Mouse (Mus musculus): ENCODE results near the gene Bcl11a.

Gene Bcl11a

DNA sequence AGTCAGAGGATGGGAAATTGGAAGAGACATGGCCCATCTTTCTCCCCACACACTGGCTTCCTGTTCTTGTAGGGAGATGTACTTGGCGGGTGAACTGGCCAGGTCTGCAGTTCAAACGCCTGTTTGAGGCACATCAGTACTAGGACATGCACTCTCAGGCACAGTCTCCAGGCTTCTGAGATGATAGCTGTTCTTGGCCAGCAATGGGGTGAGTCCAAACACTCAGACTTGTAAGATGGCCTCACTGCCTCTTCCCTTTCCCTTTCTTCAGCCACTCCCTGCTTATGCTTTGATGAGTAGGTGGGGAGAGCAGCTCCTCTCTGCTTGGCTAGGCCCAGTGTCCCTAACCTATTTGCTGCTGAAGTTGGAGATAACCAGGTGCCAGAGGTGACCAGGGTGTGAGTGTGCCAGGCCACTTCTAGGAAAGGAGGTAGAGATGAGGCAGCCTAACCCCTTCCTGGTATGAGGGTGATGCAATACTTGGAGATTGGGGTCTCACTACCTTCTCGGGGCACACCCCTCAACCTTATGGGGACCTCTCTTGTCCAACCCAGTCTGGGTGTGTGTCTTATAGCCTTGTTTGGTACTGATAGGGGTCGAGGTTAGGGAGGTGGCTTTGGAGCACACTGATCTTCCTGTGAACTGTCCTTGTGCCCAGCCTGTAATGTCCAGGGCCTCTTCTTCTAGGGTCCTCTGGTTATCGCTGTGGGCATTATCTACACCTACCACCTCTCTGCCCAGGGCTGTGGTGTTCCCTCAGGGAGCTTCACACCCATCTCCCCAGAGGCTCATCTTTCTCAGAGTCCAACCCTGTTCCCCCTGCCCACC, 51.7 kb downstream of the Bcl11a start:
- no peak for DNase-seq (ENCODE audit: low read depth, low spot score)

DNA sequence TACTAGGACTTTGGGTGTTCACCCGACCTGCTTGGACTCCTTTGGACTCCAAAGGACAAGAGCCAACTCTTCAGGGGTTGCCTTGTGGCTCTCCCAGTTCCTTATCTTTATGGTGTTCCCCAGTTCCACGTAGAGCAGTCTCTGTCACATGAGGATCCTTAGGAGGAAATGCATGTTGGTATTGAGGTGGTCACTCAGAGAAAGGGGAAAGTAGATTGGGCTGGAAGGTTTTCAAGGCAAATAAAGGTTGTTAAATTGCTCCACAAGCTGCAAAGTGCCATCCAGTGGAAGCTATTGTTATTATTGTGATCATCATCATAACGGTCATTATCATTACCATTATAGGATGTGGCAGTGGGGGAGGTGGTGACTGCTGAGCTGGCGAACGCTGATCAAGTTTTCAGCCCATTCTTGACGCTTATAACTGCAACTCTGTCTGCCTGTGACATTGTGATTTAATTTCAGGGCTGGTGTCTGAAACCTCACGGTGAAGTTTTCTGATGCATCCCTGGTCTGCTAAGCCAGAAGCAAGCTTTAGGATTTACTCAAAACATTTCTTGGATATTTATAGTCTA, 52.4 kb downstream of the Bcl11a start:
- DNase-seq (ENCODE audit: low read depth, low spot score): no peak

DNA sequence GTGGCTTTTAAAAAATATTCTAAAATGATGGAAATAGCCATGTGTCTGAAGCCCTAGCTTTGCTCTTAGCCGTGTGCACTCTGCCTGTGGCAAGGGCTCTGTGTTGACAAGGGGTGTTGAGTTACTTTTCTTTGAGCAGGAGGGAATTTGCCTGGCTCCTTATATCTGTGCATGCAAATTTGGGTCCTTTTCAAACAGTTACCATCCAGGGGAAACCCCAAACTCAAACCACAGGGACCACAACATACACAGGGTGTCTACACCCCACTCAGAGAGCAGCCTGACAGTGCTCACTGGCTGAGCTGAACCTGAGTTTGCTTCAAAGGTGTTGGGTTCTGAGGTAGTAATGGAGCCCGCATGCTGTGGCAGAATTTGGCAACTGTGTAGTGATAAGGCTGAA, 54.0 kb downstream of the Bcl11a start:
- peak; percentile 56 for DNase-seq (ENCODE audit: low read depth, low spot score)

DNA sequence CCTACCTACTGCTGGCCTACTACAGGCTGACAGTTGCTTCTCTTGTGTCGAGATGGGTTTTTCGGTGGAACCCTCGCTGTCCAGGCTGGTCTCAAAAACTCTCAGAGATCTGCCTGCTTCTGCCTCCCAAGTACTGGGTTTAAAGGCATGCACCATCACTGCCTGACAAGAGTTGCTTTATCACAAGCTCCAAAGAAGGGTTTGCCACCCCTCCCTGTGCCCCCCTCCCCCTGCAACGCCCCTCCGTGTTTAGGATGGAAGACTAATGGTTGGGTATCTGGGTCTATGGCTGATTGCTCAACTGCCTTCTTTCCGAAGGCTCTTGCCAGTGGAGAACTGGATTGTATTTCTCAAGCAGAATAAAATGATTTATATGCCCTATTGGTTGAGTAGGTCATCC, 54.5 kb downstream of the Bcl11a start:
- no peak for DNase-seq (ENCODE audit: low read depth, low spot score)

DNA sequence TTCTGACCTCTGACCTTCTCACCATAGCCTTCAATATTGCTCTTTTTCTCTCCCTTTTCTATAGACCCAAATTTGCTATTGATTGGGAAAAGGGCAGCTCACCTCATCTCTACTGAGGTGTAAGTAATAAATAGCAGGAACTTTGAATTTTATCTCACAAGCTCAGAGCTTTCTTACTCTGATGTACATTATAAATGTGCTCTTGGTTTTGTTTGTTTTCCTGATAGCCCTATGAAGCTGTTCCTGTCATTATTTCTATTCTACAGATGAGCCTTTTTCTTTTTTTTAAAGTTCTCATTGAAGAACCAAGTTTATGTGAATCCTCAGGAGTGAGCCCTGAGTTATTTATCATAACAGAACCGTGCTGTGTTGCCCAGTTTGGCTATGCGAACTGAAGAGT, 55.0 kb downstream of the Bcl11a start:
- DNase-seq (ENCODE audit: low read depth, low spot score): no peak

DNA sequence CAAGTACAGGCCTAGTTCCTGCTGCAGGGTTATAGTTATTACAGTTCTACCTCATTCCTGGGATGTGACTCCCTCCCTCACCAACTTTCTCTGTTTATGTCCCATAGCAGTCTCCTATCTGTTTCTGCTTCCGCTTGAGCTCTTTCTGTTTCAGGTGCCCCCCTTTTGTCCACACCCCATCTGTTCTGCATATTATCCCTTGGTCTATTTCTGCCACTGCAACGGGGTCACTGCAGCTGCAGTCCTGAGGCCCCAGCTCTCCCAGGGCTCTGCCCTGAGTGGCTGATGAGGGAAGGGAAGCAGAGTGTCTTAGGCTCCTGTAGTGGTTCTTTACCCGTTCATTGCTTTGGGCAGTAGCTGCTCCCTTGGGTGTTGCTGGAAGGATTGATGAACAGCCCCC, 55.6 kb downstream of the Bcl11a start:
- DNase-seq (ENCODE audit: low read depth, low spot score): no peak

DNA sequence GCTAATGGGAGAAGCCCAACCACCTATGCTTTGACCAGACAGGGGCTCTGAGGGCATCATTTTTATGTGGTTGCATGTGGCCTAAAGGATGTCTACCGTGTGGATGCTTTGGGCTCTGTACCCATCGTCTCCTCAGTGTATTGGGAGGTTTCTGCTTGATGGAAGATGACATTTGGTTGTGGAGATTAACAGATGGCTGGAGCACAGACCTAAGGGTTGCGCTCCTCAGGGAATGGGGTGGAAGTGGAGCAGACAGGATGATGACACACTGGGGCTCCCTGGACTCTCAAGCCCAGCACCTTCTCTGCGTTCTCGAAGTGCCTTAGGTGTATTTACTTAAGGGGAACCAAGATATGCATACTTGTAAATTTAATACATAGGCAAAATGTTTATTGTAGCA, 56.1 kb downstream of the Bcl11a start:
- no peak for DNase-seq (ENCODE audit: low read depth, low spot score)

DNA sequence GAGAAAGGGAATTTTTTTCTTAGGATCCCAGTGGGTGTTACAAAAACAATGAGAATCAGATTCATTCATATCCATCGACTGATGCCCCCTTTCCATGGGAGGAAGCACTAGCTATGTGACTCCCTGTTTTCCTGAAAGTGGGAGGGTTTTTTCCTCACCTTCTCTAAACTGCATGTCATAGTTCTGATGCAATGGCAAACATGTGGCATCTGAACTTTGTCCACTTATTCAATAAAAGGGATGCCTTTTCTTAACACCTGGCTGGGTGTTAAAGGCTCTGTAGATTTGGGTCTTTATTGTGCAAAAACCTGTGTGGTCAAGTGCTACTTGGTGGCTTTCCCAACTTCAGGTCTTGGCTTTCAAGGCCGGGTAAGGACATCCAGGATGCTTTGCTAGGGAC, 57.4 kb downstream of the Bcl11a start:
- no peak for DNase-seq (ENCODE audit: low read depth, low spot score)

DNA sequence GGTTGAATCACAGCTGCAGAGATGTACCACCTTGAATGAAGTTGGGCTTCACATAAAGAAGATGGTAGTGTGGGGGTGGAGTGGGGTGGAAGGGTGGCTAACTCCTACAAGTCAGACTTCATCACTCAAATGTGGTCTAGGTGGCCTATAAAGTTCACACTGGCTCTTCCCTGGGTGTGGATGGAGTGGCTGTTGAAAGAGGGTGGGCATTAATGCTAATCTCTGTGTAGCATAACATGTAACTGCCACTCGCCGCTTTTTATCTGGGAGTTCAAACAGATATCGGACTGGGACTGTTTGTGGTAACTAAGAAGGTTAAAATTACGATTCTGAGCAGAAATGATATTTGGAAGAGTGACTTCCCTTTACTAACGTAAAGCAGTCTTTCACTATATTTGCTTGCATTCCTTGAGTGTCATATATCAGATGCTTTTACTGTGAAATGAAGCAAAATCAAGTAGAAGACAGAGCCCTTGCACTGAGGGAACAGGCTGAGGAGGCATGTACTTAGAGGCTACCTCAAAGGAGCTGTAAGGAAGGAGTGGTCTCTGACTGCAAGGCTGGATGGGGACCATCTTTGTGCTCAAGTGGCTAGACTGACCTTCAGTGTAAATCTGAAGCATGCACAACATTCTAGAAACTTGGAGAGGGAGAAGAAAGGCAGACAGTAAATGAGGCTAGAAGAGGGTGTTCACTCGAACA, 58.4 kb downstream of the Bcl11a start:
- DNase-seq (ENCODE audit: low read depth, low spot score): no peak

DNA sequence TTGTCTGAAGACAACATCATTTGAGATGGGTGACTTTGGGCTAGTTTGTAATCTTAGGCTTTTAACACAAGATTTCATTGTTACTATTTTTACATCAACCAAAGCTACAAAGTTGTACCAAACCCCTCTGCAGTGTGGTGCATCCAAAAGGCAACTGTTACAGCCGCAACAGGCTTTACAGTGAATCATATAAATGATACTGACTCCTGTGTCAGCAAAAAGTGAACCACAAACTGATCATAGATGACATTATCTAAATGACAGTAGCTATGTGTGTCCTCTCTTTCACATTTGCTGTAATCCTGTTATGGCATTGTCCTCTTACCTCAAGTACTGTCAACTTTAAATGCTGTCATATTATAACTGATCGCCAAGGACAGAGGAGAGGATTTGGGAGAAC, 60.0 kb downstream of the Bcl11a start:
- no peak for DNase-seq (ENCODE audit: low read depth, low spot score)

DNA sequence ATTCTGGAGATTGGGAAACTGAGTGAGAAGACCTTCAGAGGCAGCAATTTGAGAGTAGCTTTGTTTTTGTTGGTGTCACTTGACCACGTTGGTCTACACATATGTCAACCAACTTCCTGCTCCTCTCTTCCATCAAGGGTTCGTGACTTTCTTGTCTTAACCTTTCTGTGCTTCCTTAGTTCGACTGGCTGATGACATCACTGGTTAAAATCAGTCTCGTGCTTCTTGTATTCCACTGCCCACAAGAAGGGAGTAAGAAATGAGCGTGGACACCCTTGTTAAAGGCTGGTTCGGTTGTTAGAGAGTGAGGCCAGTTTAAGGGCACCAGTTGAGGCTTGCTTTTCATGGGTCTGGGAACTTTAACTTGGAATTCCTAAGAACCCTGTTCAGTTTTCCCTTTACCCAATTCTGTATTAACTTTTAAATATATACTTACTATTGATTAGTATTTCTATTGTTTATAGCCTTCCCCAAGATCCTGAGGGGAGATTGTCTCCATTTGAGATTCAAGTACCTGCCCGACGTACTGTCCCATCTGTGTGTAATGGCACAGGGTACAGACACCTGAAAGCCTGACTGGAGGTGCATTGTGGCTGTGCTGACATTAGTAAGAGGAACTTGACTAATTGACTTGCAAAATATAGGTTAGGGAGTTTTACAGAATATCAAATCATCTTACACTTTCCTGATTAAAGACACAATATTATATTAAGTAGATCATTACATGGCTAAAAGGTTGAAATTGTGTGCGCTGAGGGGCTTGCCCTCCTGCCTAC, 60.9 kb downstream of the Bcl11a start:
- DNase-seq (ENCODE audit: low read depth, low spot score): no peak

DNA sequence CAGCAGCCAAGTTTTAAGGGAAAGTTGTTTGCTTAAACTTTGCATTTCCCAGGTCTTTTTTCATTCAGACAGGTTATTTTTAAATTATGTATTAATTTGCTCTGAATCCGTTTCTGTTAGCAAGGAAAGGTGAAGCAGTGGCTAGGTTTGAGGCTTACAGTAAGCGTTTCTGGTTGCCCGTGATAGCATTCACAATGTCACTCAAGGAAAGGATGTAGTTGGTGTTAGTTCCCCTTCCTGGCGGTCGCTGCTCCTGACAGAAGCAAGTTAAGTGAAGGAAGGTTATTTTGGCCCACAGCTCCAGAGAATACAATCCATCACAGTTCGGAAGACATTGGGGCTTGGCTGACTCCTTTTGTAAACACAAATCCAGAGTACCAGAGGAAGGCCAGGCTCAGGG, 61.6 kb downstream of the Bcl11a start:
- no peak for DNase-seq (ENCODE audit: low read depth, low spot score)

DNA sequence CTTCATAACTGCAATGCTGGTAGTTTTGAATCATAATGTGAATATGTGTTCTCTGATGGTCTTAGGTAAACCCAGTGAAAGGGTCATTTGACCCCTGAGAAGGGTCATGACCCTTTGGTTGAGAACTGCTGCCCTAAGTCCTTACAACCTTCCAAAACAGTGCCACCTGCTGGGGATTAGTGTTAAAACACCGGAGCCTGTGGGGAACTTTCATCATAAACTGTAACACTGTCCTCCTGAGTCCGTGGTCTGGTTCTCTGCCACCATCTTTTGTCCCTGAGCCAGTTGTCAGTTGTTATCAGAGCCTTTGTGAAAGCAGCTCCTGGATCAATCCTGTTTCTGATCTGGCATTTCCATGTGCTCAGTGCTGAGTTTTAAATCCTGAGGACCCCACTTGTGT, 62.1 kb downstream of the Bcl11a start:
- DNase-seq (ENCODE audit: low read depth, low spot score): no peak

DNA sequence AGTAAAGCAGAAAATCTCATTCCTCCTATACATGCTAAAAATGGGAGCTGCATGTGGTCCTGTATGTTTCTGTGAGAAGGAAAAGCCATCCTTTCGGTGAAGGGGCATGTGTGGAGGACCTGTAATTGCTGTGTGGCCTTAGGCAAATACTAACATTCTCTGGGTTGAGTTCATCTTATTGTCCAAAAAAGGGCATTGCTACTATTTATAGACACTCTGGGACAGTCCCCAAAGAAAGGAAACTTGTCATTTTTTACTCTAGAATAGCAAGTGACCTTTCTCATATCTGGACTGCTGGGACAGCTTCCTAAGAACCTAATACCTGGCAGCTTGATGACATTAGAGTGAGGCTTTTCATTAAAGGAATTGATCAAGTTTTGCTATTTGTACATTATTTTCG, 63.1 kb downstream of the Bcl11a start:
- no peak for DNase-seq (ENCODE audit: low read depth, low spot score)

DNA sequence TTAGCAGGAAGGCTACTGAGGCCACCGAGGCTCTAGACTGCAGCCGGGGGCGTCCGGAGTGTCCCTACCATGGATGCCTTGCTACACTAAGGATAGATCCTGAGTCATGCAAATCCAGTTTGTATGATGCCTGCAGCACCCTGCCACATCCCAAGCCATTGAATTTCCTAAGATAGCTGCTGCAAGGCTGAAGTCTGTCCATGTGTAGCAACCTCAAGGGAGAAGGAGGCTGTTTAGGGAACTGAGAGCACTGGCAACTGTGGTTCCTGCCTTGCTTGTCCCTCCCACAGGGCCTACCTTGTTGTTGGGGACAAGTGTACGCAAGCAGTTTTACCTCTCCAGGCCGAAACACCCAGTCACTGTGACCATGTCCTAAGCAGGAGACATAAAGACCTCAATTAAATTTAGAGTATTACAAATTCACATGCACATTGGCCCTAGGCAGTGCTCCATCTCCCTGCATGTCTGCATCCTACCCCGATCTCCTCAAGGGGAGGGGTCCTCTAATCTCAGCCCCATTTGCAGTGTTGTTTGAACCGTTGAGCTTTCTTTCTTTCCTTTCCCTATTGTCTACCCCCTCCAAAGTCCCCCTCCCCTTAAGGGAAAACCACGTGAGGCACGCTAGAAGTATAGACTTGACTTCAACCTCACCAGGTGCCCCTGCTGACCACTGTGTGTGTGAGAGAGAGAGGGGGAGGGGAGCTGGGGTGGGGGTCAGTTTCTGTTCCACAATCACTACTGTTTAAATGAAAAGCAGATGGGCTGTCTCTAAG, 63.8 kb downstream of the Bcl11a start:
- DNase-seq (ENCODE audit: low read depth, low spot score): no peak

DNA sequence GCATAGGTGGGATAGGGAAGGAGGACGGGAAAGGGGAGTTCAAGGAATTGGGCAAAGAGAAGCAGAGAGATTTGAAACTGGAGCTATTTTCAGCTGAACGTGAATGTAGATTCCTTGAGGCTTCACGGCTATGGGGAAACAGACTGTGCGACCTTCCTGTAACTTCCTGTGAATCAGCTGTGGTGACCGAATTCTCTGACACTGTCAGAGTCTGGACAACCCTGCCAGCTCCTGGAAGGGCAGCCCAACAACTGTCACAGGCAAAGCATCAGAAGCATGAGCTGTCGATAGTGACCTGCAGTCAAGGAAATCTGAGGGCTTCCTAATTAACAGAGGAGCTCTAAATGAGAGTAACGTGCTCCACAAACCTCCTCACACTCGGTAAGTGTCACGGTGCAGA, 64.5 kb downstream of the Bcl11a start:
- DNase-seq (ENCODE audit: low read depth, low spot score): no peak

DNA sequence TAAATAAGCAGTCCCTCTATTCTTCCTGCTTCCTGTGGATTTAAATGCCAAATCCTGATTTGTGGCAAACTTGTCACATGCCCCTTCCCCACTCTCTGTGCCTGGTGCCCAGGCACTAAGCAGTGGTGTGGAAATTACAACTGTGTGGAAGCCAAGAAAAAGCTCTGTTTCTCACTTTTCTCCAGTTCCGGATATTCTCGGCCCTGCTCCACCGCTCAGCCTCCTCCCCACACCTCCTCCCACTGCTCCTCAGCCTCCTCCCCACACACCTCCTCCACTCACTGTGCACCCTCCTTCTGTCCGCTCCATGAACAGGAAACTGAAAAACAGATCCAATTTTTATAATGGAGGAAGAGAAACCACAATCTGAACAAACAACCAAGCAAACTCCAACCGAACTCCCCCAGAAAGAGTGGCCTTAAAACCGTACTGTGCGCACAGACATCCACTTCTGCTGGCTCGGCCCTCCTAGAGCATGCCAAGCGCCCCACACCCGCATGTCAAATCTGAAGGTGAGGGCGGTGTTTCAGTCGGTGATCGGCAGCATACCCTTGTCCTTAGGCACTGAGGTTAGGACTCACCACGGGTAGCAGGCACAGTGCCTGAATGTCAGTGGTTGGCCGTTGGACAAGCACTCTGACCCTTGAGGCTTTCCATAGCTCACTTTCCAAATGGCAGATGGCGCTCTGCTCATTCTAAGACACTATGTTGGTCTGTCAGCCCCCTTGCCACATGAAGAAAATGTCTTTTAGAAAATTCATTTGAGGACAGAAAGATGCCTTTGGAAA, 66.5 kb downstream of the Bcl11a start:
- no peak for DNase-seq (ENCODE audit: low read depth, low spot score)

DNA sequence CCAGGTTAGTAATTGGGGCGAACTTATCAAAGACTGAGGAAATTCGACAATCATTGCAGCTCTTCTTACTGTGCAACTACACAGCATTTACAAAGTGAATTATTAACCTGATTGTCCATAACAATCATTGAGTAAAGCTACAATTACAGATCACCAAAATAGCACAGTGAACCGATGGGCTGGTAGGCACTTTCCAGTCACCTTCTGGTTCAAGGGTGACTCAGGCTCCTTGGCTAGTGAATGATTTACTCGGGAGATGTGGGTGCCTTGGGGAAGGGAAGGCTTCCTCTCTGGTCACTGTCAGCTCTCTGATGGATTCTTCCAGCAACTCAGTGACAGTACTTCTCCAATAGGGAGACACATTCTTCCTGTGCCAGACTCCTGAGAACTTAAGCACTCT, 68.2 kb downstream of the Bcl11a start:
- DNase-seq (ENCODE audit: low read depth, low spot score): no peak

DNA sequence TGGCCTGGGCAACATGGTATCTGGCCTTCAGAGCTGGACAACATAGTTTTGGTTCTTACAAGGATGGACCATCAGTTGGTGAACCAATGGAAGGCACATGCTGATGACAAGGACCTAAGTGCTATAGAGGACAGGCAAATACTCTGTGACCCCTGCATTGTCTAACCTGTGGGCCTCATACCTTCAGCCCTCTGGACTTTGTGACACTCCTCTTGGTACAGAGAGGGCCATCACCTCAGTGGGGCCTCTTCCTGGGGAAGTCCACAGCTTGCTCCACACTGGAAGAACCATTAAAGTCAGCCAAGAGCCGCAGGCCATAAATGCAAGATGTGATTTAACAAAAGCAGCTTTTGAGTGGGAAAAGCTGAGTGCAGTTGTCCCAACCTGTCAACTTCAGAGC, 68.6 kb downstream of the Bcl11a start:
- DNase-seq (ENCODE audit: low read depth, low spot score): no peak

DNA sequence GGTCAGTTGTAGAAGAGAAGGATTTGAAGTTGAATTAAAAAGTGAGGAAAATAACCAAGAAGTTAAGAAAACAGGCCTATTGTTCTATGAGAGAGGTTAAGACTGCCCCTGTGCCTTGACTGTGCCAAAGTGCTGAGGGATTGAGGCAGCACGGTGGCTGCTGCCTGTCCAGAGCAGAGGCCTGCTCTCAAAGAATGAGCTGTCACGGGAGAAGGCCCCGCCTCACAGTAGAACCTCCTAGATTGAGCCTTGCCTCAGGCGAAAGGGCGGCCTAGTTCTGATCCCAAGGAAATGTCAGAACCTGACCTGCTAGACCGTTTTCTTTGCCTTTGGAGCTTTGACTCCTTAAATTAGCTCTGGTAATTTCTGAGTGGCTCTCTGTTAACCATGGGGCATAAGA, 69.8 kb downstream of the Bcl11a start:
- DNase-seq (ENCODE audit: low read depth, low spot score): no peak

DNA sequence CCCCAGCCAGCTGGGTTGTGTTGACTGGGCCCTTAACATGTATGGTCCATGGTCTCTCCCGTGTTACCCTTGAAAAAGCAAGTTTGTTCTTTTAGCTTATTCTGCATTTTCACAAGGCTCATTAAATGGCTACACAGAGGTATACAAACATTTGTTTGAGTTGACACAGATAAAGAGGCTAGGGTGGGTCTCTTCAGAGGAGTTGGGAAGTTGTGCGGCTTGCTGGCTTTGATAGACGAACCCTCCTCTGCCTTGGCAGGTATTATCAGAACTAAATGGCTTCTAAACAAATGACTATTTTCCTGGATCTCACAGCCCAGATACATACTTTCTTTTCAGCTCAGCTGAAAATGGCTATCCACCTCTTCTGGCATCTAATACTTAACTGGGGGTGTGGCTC, 70.7 kb downstream of the Bcl11a start:
- DNase-seq (ENCODE audit: low read depth, low spot score): no peak

Data from CD4-positive helper T cell, adult 2 months (primary cell).